ENCODE assay signal across 8 mouse cellular contexts in genomic region chr4:117926545-117927482, GRCm38 (mm10). TPM values are rescaled to one million over a fixed set of nuclear protein-coding genes. Genes with fewer than 3 reads are reported as not detected.
DNase-seq lines count a peak whose midpoint lies in the region; ATAC-seq and TF ChIP-seq lines count a peak whose summit lies in the region.

No protein-coding gene starts in this region.

- peaks cover 3% of the 10 kb centered on the region; the same call in 1 of the 2 replicates for H3K9me3 ChIP-seq in heart, embryonic 13.5 days
- H3K9me3 ChIP-seq in forebrain, embryonic 13.5 days (replicated peaks), result no peaks in the 10 kb centered on the region
- no peaks in the 10 kb centered on the region for H3K9me3 ChIP-seq in lung, postnatal 0 days (ENCODE audit: low read length)

- 2% methylated on average over 71 of the region's 71 CpGs for WGBS in heart, embryonic 13.5 days
- WGBS in forebrain, embryonic 13.5 days, result under 1% methylated on average over 71 of the region's 71 CpGs
- WGBS in lung, postnatal 0 days, result 5% methylated on average over 63 of the region's 71 CpGs

- DNase-seq in heart, adult 9 months (ENCODE audit: low spot score in 2 of 2), result no peak
- peak; percentile 77 for DNase-seq in brain, embryonic 14.5 days (ENCODE audit: low read depth)
- DNase-seq in kidney, postnatal 10 days, result peak; percentile 73
- DNase-seq in lung, postnatal 0 days (ENCODE audit: low spot score), result peak; percentile 58
- DNase-seq in right cerebral cortex, postnatal 10 days (ENCODE audit: low spot score in 2 of 2), result peak; percentile 75 to 77
- DNase-seq in urinary bladder, adult 2 months (ENCODE audit: low spot score), result no peak

- no peak for ATAC-seq in heart, embryonic 13.5 days (ENCODE audit: extremely low read depth, insufficient number of reproducible peaks, low FRiP score, low TSS enrichment)
- ATAC-seq in forebrain, embryonic 13.5 days, result peak; percentile 67
- peak; percentile 49 for ATAC-seq in lung, postnatal 0 days

- H3K9ac ChIP-seq in heart, embryonic 13.5 days, result peak overlapping the region; percentile 81
- H3K9ac ChIP-seq in forebrain, embryonic 13.5 days, result peak overlapping the region; percentile 67
- H3K9ac ChIP-seq in lung, postnatal 0 days (replicated peaks; ENCODE audit: low read depth), result no peak overlapping the region

- H3K4me3 ChIP-seq in heart, embryonic 13.5 days, result peak overlapping the region; percentile 60
- H3K4me3 ChIP-seq in forebrain, embryonic 13.5 days, result peak overlapping the region; percentile 47
- peak overlapping the region; percentile 43 for H3K4me3 ChIP-seq in lung, postnatal 0 days (ENCODE audit: low read depth, low read length)

- peaks cover 72% of the 10 kb centered on the region for H3K27me3 ChIP-seq in heart, embryonic 13.5 days (replicated peaks)
- H3K27me3 ChIP-seq in forebrain, embryonic 13.5 days, result peaks cover 70% of the 10 kb centered on the region
- H3K27me3 ChIP-seq in lung, postnatal 0 days (replicated peaks; ENCODE audit: insufficient read depth, low read length), result peaks cover 29% of the 10 kb centered on the region

- H3K27ac ChIP-seq in heart, embryonic 13.5 days (replicated peaks), result no peak overlapping the region
- no peak overlapping the region for H3K27ac ChIP-seq in forebrain, embryonic 13.5 days
- no peak overlapping the region for H3K27ac ChIP-seq in lung, postnatal 0 days (ENCODE audit: low read length)

- TF ChIP-seq EP300 in lung, postnatal 0 days (IDR thresholded peaks at IDR 0.05), result no peak

- peak overlapping the region; percentile 98 for H3K4me2 ChIP-seq in heart, embryonic 13.5 days
- peak overlapping the region; percentile 85 for H3K4me2 ChIP-seq in forebrain, embryonic 13.5 days
- H3K4me2 ChIP-seq in lung, postnatal 0 days (replicated peaks; ENCODE audit: low read depth, low read length), result peak overlapping the region; percentile 85

- no peak for TF ChIP-seq CTCF in brain, embryonic 14.5 days (IDR thresholded peaks at IDR 0.05; ENCODE audit: borderline replicate concordance, extremely low read depth, insufficient read depth, insufficient read length)
- no peak for TF ChIP-seq CTCF in lung, postnatal 0 days (IDR thresholded peaks at IDR 0.05)

- H3K36me3 ChIP-seq in heart, embryonic 13.5 days, result peaks cover 1% of the 10 kb centered on the region; the same call in 1 of the 2 replicates
- no peaks in the 10 kb centered on the region for H3K36me3 ChIP-seq in forebrain, embryonic 13.5 days (ENCODE audit: poor library complexity, severe bottlenecking)
- no peaks in the 10 kb centered on the region for H3K36me3 ChIP-seq in lung, postnatal 0 days (ENCODE audit: insufficient read depth, low read length)

- TF ChIP-seq POLR2A in brain, embryonic 14.5 days (IDR thresholded peaks at IDR 0.05; ENCODE audit: borderline replicate concordance, extremely low read depth, insufficient read depth, insufficient read length, poor library complexity, severe bottlenecking), result 0 out of 2 replicates have a peak, but pooled peaks have one; percentile 22

- H3K4me1 ChIP-seq in heart, embryonic 13.5 days, result peaks cover 64% of the 10 kb centered on the region
- peaks cover 37% of the 10 kb centered on the region for H3K4me1 ChIP-seq in forebrain, embryonic 13.5 days
- peaks cover 10% of the 10 kb centered on the region; the same call in 1 of the 2 replicates for H3K4me1 ChIP-seq in lung, postnatal 0 days (ENCODE audit: insufficient read depth, low read depth, low read length)

RNA-seq across cellular contexts. Expression of gene Artn, which starts 2.7 kb away (rescaled TPM):
- 0.66 and 0.98 TPM in 2 replicates for polyA plus RNA-seq in heart, embryonic 13.5 days (2015; fragmentation: Nextera tagmentation; extraction: Ambion mirVana)
- 0.40 and 0.59 TPM in 2 replicates for polyA plus RNA-seq in brain, embryonic 14.5 days (2012; rRNA removed)
- polyA plus RNA-seq in forebrain, embryonic 13.5 days (2015; fragmentation: Nextera tagmentation; extraction: Ambion mirVana), result 0.21 and 0.31 TPM in 2 replicates
- polyA plus RNA-seq in lung, postnatal 0 days (2015; fragmentation: Nextera tagmentation; extraction: Ambion mirVana), result 3.2 and 3.5 TPM in 2 replicates
- polyA plus RNA-seq in urinary bladder, adult 2 months (2012; rRNA removed), result 7.2 and 7.8 TPM in 2 replicates

RNA-seq across cellular contexts. Expression of gene Ipo13, which starts 12.0 kb away (rescaled TPM):
- polyA plus RNA-seq in heart, embryonic 13.5 days (2015; fragmentation: Nextera tagmentation; extraction: Ambion mirVana), result 40.3 and 41.2 TPM in 2 replicates
- polyA plus RNA-seq in brain, embryonic 14.5 days (2012; rRNA removed), result 116 and 126 TPM in 2 replicates
- 60.5 and 70.6 TPM in 2 replicates for polyA plus RNA-seq in forebrain, embryonic 13.5 days (2015; fragmentation: Nextera tagmentation; extraction: Ambion mirVana)
- 32.1 and 35.6 TPM in 2 replicates for polyA plus RNA-seq in lung, postnatal 0 days (2015; fragmentation: Nextera tagmentation; extraction: Ambion mirVana)
- polyA plus RNA-seq in urinary bladder, adult 2 months (2012; rRNA removed), result 40.0 and 40.5 TPM in 2 replicates

RNA-seq across cellular contexts. Expression of gene Dph2, which starts 35.0 kb away (rescaled TPM):
- 10.9 and 11.6 TPM in 2 replicates for polyA plus RNA-seq in heart, embryonic 13.5 days (2015; fragmentation: Nextera tagmentation; extraction: Ambion mirVana)
- polyA plus RNA-seq in brain, embryonic 14.5 days (2012; rRNA removed), result 22.7 and 36.5 TPM in 2 replicates
- polyA plus RNA-seq in forebrain, embryonic 13.5 days (2015; fragmentation: Nextera tagmentation; extraction: Ambion mirVana), result 27.3 and 28.5 TPM in 2 replicates
- 7.8 and 8.6 TPM in 2 replicates for polyA plus RNA-seq in lung, postnatal 0 days (2015; fragmentation: Nextera tagmentation; extraction: Ambion mirVana)
- 9.6 and 14.0 TPM in 2 replicates for polyA plus RNA-seq in urinary bladder, adult 2 months (2012; rRNA removed)

RNA-seq across cellular contexts. Expression of gene Atp6v0b, which starts 39.7 kb away (rescaled TPM):
- 188 and 220 TPM in 2 replicates for polyA plus RNA-seq in heart, embryonic 13.5 days (2015; fragmentation: Nextera tagmentation; extraction: Ambion mirVana)
- 453 and 682 TPM in 2 replicates for polyA plus RNA-seq in brain, embryonic 14.5 days (2012; rRNA removed)
- 333 and 349 TPM in 2 replicates for polyA plus RNA-seq in forebrain, embryonic 13.5 days (2015; fragmentation: Nextera tagmentation; extraction: Ambion mirVana)
- polyA plus RNA-seq in lung, postnatal 0 days (2015; fragmentation: Nextera tagmentation; extraction: Ambion mirVana), result 346 TPM in 2 replicates
- 245 and 352 TPM in 2 replicates for polyA plus RNA-seq in urinary bladder, adult 2 months (2012; rRNA removed)

RNA-seq across cellular contexts. Expression of gene B4galt2, which starts 43.5 kb away (rescaled TPM):
- 13.5 and 13.9 TPM in 2 replicates for polyA plus RNA-seq in heart, embryonic 13.5 days (2015; fragmentation: Nextera tagmentation; extraction: Ambion mirVana)
- 156 and 175 TPM in 2 replicates for polyA plus RNA-seq in brain, embryonic 14.5 days (2012; rRNA removed)
- polyA plus RNA-seq in forebrain, embryonic 13.5 days (2015; fragmentation: Nextera tagmentation; extraction: Ambion mirVana), result 28.7 and 32.0 TPM in 2 replicates
- 7.2 and 7.7 TPM in 2 replicates for polyA plus RNA-seq in lung, postnatal 0 days (2015; fragmentation: Nextera tagmentation; extraction: Ambion mirVana)
- polyA plus RNA-seq in urinary bladder, adult 2 months (2012; rRNA removed), result 18.4 and 23.8 TPM in 2 replicates

Comparison
In these comparisons a context has a peak if more than half of its experiments do, and no peak if none do; other contexts are left out.
1. DNase-seq: peak in brain, embryonic 14.5 days (single experiment), kidney, postnatal 10 days (single experiment), lung, postnatal 0 days (single experiment) and right cerebral cortex, postnatal 10 days (2 of 2); none in heart, adult 9 months (0 of 2) and urinary bladder, adult 2 months (single experiment).
2. Peak in every context shown above with its lines, with median percentiles within 50 percentile points of each other: H3K4me2 ChIP-seq and H3K4me3 ChIP-seq.